Mouse (Mus musculus) right cerebral cortex, adult 2 months (tissue): ENCODE measurements at regions not wholly inside any gene's neighbourhood (a gene's known extent, or its start where the extent isn't known, plus 50 kb on each side); places are given as distances from the start of the nearest gene placed in this dataset.

Source experiments
- DNase-seq, 2 experiments: peaks; one replicate each; pipeline ENCODE4 v3.0.0; 2021 to 2022; ENCODE audit warnings: low spot score in 2 of 2

- DNase-seq, result no peak
Observed at GRCm38 (mm10) chr13:78717686-78718431, 518.3 kb upstream of the Nr2f1 start.

GRCm38 (mm10) chr13:78717159-78717558 lies 517.6 kb upstream of the Nr2f1 start:
- DNase-seq, result no peak

GRCm38 (mm10) chr13:78704693-78705092 lies 505.1 kb upstream of the Nr2f1 start:
- no peak for DNase-seq

GRCm38 (mm10) chr13:78697814-78698519 lies 498.4 kb upstream of the Nr2f1 start:
- peak; percentile 3 to 14 for DNase-seq

- DNase-seq, result no peak
Observed at GRCm38 (mm10) chr13:78679255-78679895, 479.8 kb upstream of the Nr2f1 start.

- no peak for DNase-seq
Observed at GRCm38 (mm10) chr13:78678241-78678640, 478.7 kb upstream of the Nr2f1 start.

GRCm38 (mm10) chr13:78658285-78658684 lies 458.7 kb upstream of the Nr2f1 start:
- peak; percentile 39 to 48 for DNase-seq

GRCm38 (mm10) chr13:78656766-78657165 lies 457.2 kb upstream of the Nr2f1 start:
- peak in 1 of 2 experiments; percentile 27 for DNase-seq

- DNase-seq, result no peak
Observed at GRCm38 (mm10) chr13:78656196-78656595, 456.6 kb upstream of the Nr2f1 start.

GRCm38 (mm10) chr13:78650824-78651223 lies 451.3 kb upstream of the Nr2f1 start:
- DNase-seq, result no peak

GRCm38 (mm10) chr13:78644556-78644955 lies 445.0 kb upstream of the Nr2f1 start:
- DNase-seq, result no peak

GRCm38 (mm10) chr13:78643023-78643422 lies 443.5 kb upstream of the Nr2f1 start:
- no peak for DNase-seq

- DNase-seq, result no peak
Observed at GRCm38 (mm10) chr13:78642443-78642729, 442.8 kb upstream of the Nr2f1 start.

GRCm38 (mm10) chr13:78641687-78642442 lies 442.3 kb upstream of the Nr2f1 start:
- no peak for DNase-seq

GRCm38 (mm10) chr13:78640340-78640739 lies 440.8 kb upstream of the Nr2f1 start:
- no peak for DNase-seq

GRCm38 (mm10) chr13:78638462-78638861 lies 438.9 kb upstream of the Nr2f1 start:
- DNase-seq, result no peak

GRCm38 (mm10) chr13:78631609-78632008 lies 432.1 kb upstream of the Nr2f1 start:
- DNase-seq, result no peak

GRCm38 (mm10) chr13:78629041-78629727 lies 429.6 kb upstream of the Nr2f1 start:
- DNase-seq, result no peak

GRCm38 (mm10) chr13:78623652-78624051 lies 424.1 kb upstream of the Nr2f1 start:
- DNase-seq, result no peak

- DNase-seq, result no peak
Observed at GRCm38 (mm10) chr13:78602861-78603211, 403.3 kb upstream of the Nr2f1 start.

- DNase-seq, result no peak
Observed at GRCm38 (mm10) chr13:78602211-78602860, 402.8 kb upstream of the Nr2f1 start.
